Mouse (Mus musculus) heart, postnatal 0 days (tissue): ENCODE data around the gene Rabl3.

ENCODE experiments used
- CTCF ChIP-seq: IDR thresholded peaks from 2 replicates; pipeline ENCODE4 v1.5.1; 2016; ENCODE audit warnings: antibody characterized with exemption, control low read depth, low read depth
- EP300 ChIP-seq: IDR thresholded peaks from 2 replicates; pipeline ENCODE4 v1.6.1; 2016; ENCODE audit warnings: antibody characterized with exemption, low read depth

GRCm38 (mm10) chr16:37562961-37563360 is 23.3 kb downstream of the Rabl3 start:
- TF ChIP-seq CTCF (no peak), EP300 (no peak)
